Mouse (Mus musculus) limb, embryonic 10.5 days (tissue): ENCODE measurements around the gene 1700003E16Rik. TPM values are rescaled to one million over a fixed set of nuclear protein-coding genes. Genes with fewer than 3 reads are reported as not detected.
A peak's percentile ranks its signal among the peaks of the same experiment; 100 is the strongest.

Experiments
- DNase-seq: peaks from one replicate; pipeline ENCODE4 v3.0.0-alpha.2; 2017; ENCODE audit warnings: low spot score
- H3K27ac ChIP-seq: fragments of 300-500 bp; sonication (generic); 2 replicates; pipeline ENCODE4 v1.5.1; 2016; ENCODE audit warnings: mild to moderate bottlenecking
- H3K27me3 ChIP-seq: fragments of 300-500 bp; sonication (generic); 2 replicates; pipeline ENCODE4 v1.6.1; 2016; ENCODE audit warnings: low read depth, mild to moderate bottlenecking; ENCODE audit not compliant: poor library complexity, severe bottlenecking
- H3K36me3 ChIP-seq: fragments of 300-500 bp; sonication (generic); 2 replicates; pipeline ENCODE4 v1.6.1; 2016; ENCODE audit warnings: mild to moderate bottlenecking, moderate library complexity
- H3K4me1 ChIP-seq: fragments of 300-500 bp; sonication (generic); 2 replicates; pipeline ENCODE4 v1.6.1; 2016
- H3K4me3 ChIP-seq: fragments of 300-500 bp; sonication (generic); 2 replicates; pipeline ENCODE4 v1.5.1; 2016; ENCODE audit warnings: mild to moderate bottlenecking, moderate library complexity
- H3K9me3 ChIP-seq: fragments of 300-500 bp; sonication (generic); replicated peaks from 2 replicates; pipeline ENCODE4 v1.6.1; 2016; ENCODE audit warnings: mild to moderate bottlenecking
- WGBS: fragments of 180-500 bp; shearing (Covaris S2); methylation state at CpG from one replicate; pipeline ENCODE4 v1.1.7; 2016; 5-methylcytosine and 5-hydroxymethylcytosine counted together
- polyA plus RNA-seq: library from polyadenylated mRNA; unstranded; fragments of >200 nt; fragmentation: Nextera tagmentation; extraction: Ambion mirVana; gene quantifications from 2 replicates; pipeline ENCODE4 v1.2.1, GENCODE M21; 2016

1700003E16Rik gene
- polyA plus RNA-seq, 1 experiment from 2014 or later: 1.6 TPM

GRCm38 (mm10) chr6:83118825-83119733 lies 37.1 kb upstream of the 1700003E16Rik start:
- H3K4me3 ChIP-seq: peak overlapping the region; percentile 14; the same call in 1 of the 2 replicates
- H3K36me3 ChIP-seq: peaks cover 41% of the 10 kb centered on the region
- H3K4me1 ChIP-seq: peaks cover 63% of the 10 kb centered on the region
- 89% methylated on average over 14 of the region's 14 CpGs for WGBS
- peak overlapping the region; percentile 99 for H3K27ac ChIP-seq
- peak; percentile 27 for DNase-seq
- H3K27me3 ChIP-seq: no peaks in the 10 kb centered on the region
- H3K9me3 ChIP-seq: no peaks in the 10 kb centered on the region

- DNase-seq: peak; percentile 39
- Histone ChIP-seq H3K27me3 (no peaks in the 10 kb centered on the region), H3K4me1 (peaks cover 63% of the 10 kb centered on the region), H3K36me3 (peaks cover 41% of the 10 kb centered on the region), H3K4me3 (peak overlapping the region; percentile 71), H3K27ac (peak overlapping the region; percentile 99), H3K9me3 (no peaks in the 10 kb centered on the region)
- 88% methylated on average over 7 of the region's 7 CpGs for WGBS
Observed at GRCm38 (mm10) chr6:83119734-83120051, 36.5 kb upstream of the 1700003E16Rik start.

GRCm38 (mm10) chr6:83120930-83121862 lies 35.0 kb upstream of the 1700003E16Rik start, which contains the start of gene Wbp1:
Wbp1 (minus strand) TSS chr6:83121559.
- Histone ChIP-seq H3K4me1 (peaks cover 60% of the 10 kb centered on the region), H3K36me3 (peaks cover 41% of the 10 kb centered on the region), H3K27me3 (no peaks in the 10 kb centered on the region), H3K4me3 (peak within 1 kb of the TSS; percentile 71), H3K27ac (peak within 1 kb of the TSS; percentile 99), H3K9me3 (no peaks in the 10 kb centered on the region)
- peak; percentile 89 for DNase-seq
- 1% methylated on average over 38 of the region's 38 CpGs for WGBS

GRCm38 (mm10) chr6:83121863-83122710 lies 34.1 kb upstream of the 1700003E16Rik start:
- H3K27ac ChIP-seq: peak overlapping the region; percentile 99
- H3K4me1 ChIP-seq: peaks cover 51% of the 10 kb centered on the region
- WGBS: 2% methylated on average over 52 of the region's 52 CpGs
- no peaks in the 10 kb centered on the region for H3K27me3 ChIP-seq
- no peaks in the 10 kb centered on the region for H3K9me3 ChIP-seq
- DNase-seq: no peak
- H3K4me3 ChIP-seq: peak overlapping the region; percentile 71
- peaks cover 35% of the 10 kb centered on the region for H3K36me3 ChIP-seq

GRCm38 (mm10) chr6:83122961-83123360 lies 33.2 kb upstream of the 1700003E16Rik start:
- H3K27ac ChIP-seq: peak overlapping the region; percentile 99
- H3K9me3 ChIP-seq: no peaks in the 10 kb centered on the region
- peaks cover 50% of the 10 kb centered on the region for H3K4me1 ChIP-seq
- DNase-seq: no peak
- no peaks in the 10 kb centered on the region for H3K27me3 ChIP-seq
- WGBS: 86% methylated on average over 5 of the region's 5 CpGs
- peaks cover 26% of the 10 kb centered on the region for H3K36me3 ChIP-seq
- H3K4me3 ChIP-seq: peak overlapping the region; percentile 71

GRCm38 (mm10) chr6:83124851-83125312 lies 31.3 kb upstream of the 1700003E16Rik start:
- H3K27me3 ChIP-seq: no peaks in the 10 kb centered on the region
- peak overlapping the region; percentile 87 for H3K4me3 ChIP-seq

GRCm38 (mm10) chr6:83125331-83125730 lies 30.9 kb upstream of the 1700003E16Rik start, which contains the start of gene Ino80b:
Ino80b (minus strand) TSS chr6:83125431.
- no peaks in the 10 kb centered on the region for H3K9me3 ChIP-seq
- H3K36me3 ChIP-seq: peaks cover 4% of the 10 kb centered on the region; the same call in 1 of the 2 replicates
- peak within 1 kb of the TSS; percentile 91 for H3K27ac ChIP-seq
- peaks cover 38% of the 10 kb centered on the region for H3K4me1 ChIP-seq
- no peaks in the 10 kb centered on the region for H3K27me3 ChIP-seq
- DNase-seq: no peak
- peak within 1 kb of the TSS; percentile 87 for H3K4me3 ChIP-seq
- WGBS: 35% methylated on average over 5 of the region's 5 CpGs

More at GRCm38 (mm10) chr6:83124851-83125312, 31.3 kb upstream of the 1700003E16Rik start:
- DNase-seq: peak; percentile 94
- under 1% methylated on average over 30 of the region's 30 CpGs for WGBS
- peaks cover 43% of the 10 kb centered on the region for H3K4me1 ChIP-seq
- peak overlapping the region; percentile 91 for H3K27ac ChIP-seq
- H3K36me3 ChIP-seq: peaks cover 7% of the 10 kb centered on the region
- no peaks in the 10 kb centered on the region for H3K9me3 ChIP-seq

GRCm38 (mm10) chr6:83127419-83127818 lies 28.8 kb upstream of the 1700003E16Rik start:
- no peak overlapping the region for H3K4me3 ChIP-seq
- no peaks in the 10 kb centered on the region for H3K9me3 ChIP-seq
- 93% methylated on average over 5 of the region's 5 CpGs for WGBS
- peaks cover 4% of the 10 kb centered on the region; the same call in 1 of the 2 replicates for H3K36me3 ChIP-seq
- H3K27me3 ChIP-seq: no peaks in the 10 kb centered on the region
- H3K4me1 ChIP-seq: peaks cover 29% of the 10 kb centered on the region
- no peak for DNase-seq
- no peak overlapping the region for H3K27ac ChIP-seq

GRCm38 (mm10) chr6:83131469-83132034 lies 24.7 kb upstream of the 1700003E16Rik start:
- 85% methylated on average over 6 of the region's 6 CpGs for WGBS
- no peak for DNase-seq

GRCm38 (mm10) chr6:83132176-83132919 lies 23.9 kb upstream of the 1700003E16Rik start:
- no peaks in the 10 kb centered on the region for H3K9me3 ChIP-seq
- WGBS: 90% methylated on average over 9 of the region's 9 CpGs
- peaks cover 35% of the 10 kb centered on the region for H3K4me1 ChIP-seq
- H3K36me3 ChIP-seq: no peaks in the 10 kb centered on the region; the same call in 1 of the 2 replicates
- no peak overlapping the region for H3K4me3 ChIP-seq
- H3K27me3 ChIP-seq: no peaks in the 10 kb centered on the region
- H3K27ac ChIP-seq: no peak overlapping the region
- DNase-seq: no peak

More at GRCm38 (mm10) chr6:83131469-83132034, 24.7 kb upstream of the 1700003E16Rik start:
- Histone ChIP-seq H3K36me3 (no peaks in the 10 kb centered on the region; the same call in 1 of the 2 replicates), H3K27me3 (no peaks in the 10 kb centered on the region), H3K4me1 (peaks cover 31% of the 10 kb centered on the region), H3K4me3 (no peak overlapping the region), H3K9me3 (no peaks in the 10 kb centered on the region), H3K27ac (no peak overlapping the region)

- DNase-seq: no peak
- Histone ChIP-seq H3K27me3 (no peaks in the 10 kb centered on the region), H3K27ac (no peak overlapping the region), H3K36me3 (peaks cover 2% of the 10 kb centered on the region; the same call in 1 of the 2 replicates), H3K9me3 (no peaks in the 10 kb centered on the region), H3K4me1 (peaks cover 53% of the 10 kb centered on the region), H3K4me3 (no peak overlapping the region)
- 73% methylated on average over 3 of the region's 3 CpGs for WGBS
Observed at GRCm38 (mm10) chr6:83134226-83134625, 22.0 kb upstream of the 1700003E16Rik start.
